Mouse (Mus musculus) lung, postnatal 0 days (tissue): ENCODE data around the gene Sdsl.
"Not testable (repeated sequence)": the region's sequence is repeated elsewhere in the genome, so short reads cannot be mapped to it uniquely, and the experiment has no call there.

Experiments
- CTCF ChIP-seq: IDR thresholded peaks from 2 replicates; pipeline ENCODE4 v1.5.1; 2016; ENCODE audit warnings: antibody characterized with exemption, mild to moderate bottlenecking
- EP300 ChIP-seq: IDR thresholded peaks from 2 replicates; pipeline ENCODE4 v1.6.1; 2016; ENCODE audit warnings: antibody characterized with exemption, mild to moderate bottlenecking, control low read depth

- not testable (repeated sequence) for TF ChIP-seq EP300, CTCF
Observed at GRCm38 (mm10) chr5:120500609-120501008, 28.0 kb upstream of the Sdsl start.
